Mouse (Mus musculus): ENCODE measurements around the gene Pcsk2. TPM values are rescaled to one million over a fixed set of nuclear protein-coding genes. Genes with fewer than 3 reads are reported as not detected.

The Pcsk2 gene
- polyA plus RNA-seq, 1 experiment = 0.29 TPM

DNA sequence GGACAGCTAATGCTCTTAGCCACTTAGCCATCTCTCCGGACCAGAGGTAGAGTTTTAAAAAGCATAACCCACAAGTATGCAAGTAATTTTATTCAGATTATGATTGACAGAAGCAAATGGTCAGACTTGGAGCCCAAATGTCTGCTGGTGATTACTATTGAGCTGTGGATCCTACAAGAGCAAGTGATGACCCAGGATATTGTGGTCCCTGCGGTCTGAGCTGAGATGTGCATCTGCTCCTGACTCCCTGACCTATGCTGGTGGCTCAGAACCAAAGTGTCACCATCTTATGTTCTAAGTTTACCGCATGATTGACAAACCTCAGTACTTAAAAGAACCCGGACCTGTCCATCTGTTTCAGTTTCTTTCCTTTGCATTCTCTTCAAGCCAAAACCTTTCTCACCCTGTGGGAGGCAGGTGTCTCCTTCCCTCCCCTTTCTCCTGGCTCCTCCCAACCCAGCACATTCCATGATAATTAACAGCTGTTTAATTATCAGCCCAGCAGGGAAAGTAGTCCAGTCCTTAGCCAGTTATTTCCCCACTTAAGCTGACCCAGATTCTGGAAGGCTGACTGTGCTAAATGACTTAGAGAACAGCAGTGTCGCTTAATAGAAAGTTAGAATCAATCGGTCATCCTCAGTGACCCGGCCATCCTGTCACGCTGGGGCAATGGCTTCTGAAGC lies 136.1 kb downstream of the Pcsk2 start:
- TF ChIP-seq CTCF (IDR thresholded peaks at IDR 0.05; ENCODE audit: extremely low read depth, insufficient read length, insufficient replicate concordance, low read depth, low read length) (no peak), POLR2A (IDR thresholded peaks at IDR 0.05; ENCODE audit: low read depth, low read length) (no peak)
- Histone ChIP-seq H3K4me3 (ENCODE audit: low read depth, low read length) (no peak overlapping the region), H3K36me3 (ENCODE audit: control insufficient read depth, insufficient read depth, low read length) (no peaks in the 10 kb centered on the region), H3K4me1 (ENCODE audit: control insufficient read depth, insufficient read depth, insufficient read length, low read length) (no peaks in the 10 kb centered on the region), H3K27ac (ENCODE audit: insufficient read depth, low read depth, low read length) (no peak overlapping the region), H3K27me3 (ENCODE audit: control insufficient read depth, insufficient read depth, low read length) (no peaks in the 10 kb centered on the region)
- WGBS = 72% methylated on average over 8 of the region's 8 CpGs

- H3K4me3 ChIP-seq (ENCODE audit: low read depth, low read length) = no peak overlapping the region
- no peak overlapping the region for H3K27ac ChIP-seq (ENCODE audit: insufficient read depth, low read depth, low read length)
- TF ChIP-seq POLR2A (IDR thresholded peaks at IDR 0.05; ENCODE audit: low read depth, low read length) (no peak), CTCF (IDR thresholded peaks at IDR 0.05; ENCODE audit: extremely low read depth, insufficient read length, insufficient replicate concordance, low read depth, low read length) (no peak)
- 80% methylated on average over 2 of the region's 2 CpGs for WGBS
- H3K27me3 ChIP-seq (ENCODE audit: control insufficient read depth, insufficient read depth, low read length) = no peaks in the 10 kb centered on the region
- H3K4me1 ChIP-seq (ENCODE audit: control insufficient read depth, insufficient read depth, insufficient read length, low read length) = no peaks in the 10 kb centered on the region
- H3K36me3 ChIP-seq (ENCODE audit: control insufficient read depth, insufficient read depth, low read length) = no peaks in the 10 kb centered on the region
Observed at GRCm38 (mm10) chr2:143683513-143683912, 137.6 kb downstream of the Pcsk2 start.

- TF ChIP-seq CTCF (IDR thresholded peaks at IDR 0.05; ENCODE audit: extremely low read depth, insufficient read length, insufficient replicate concordance, low read depth, low read length) (no peak), POLR2A (IDR thresholded peaks at IDR 0.05; ENCODE audit: low read depth, low read length) (no peak)
- Histone ChIP-seq H3K27ac (ENCODE audit: insufficient read depth, low read depth, low read length) (no peak overlapping the region), H3K27me3 (ENCODE audit: control insufficient read depth, insufficient read depth, low read length) (no peaks in the 10 kb centered on the region), H3K4me1 (ENCODE audit: control insufficient read depth, insufficient read depth, insufficient read length, low read length) (no peaks in the 10 kb centered on the region), H3K4me3 (ENCODE audit: low read depth, low read length) (no peak overlapping the region), H3K36me3 (ENCODE audit: control insufficient read depth, insufficient read depth, low read length) (no peaks in the 10 kb centered on the region)
- WGBS = 63% methylated on average over 3 of the region's 3 CpGs
Observed at GRCm38 (mm10) chr2:143691244-143691643, 145.3 kb downstream of the Pcsk2 start.

DNA sequence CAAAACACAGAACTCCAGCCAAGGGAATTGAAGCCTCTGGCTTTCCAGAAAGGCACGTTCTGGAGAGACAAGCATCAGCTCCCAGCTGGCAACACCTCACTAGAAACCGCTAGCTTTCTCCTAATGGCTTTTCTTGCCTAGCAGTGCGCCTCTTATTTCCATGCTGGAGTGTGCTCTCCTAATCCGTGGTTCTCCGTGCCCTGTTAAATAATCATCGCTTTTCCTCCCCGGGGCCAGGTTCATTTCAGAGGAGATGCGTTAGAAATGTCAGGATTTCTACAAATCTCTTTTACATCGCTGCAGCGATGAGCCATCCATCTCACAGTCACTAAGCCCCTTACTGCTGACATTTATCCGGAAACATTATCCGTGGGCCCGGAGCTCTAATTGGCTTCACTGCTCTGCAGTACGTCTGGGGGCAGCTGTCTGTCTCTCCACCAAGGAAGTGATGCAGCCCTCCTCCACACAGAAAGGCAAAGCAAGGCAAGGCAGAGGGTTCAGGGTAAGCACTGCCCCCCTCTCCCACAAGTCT lies 150.1 kb downstream of the Pcsk2 start:
- H3K27me3 ChIP-seq (ENCODE audit: control insufficient read depth, insufficient read depth, low read length) = no peaks in the 10 kb centered on the region
- 83% methylated on average over 14 of the region's 14 CpGs for WGBS
- no peaks in the 10 kb centered on the region for H3K36me3 ChIP-seq (ENCODE audit: control insufficient read depth, insufficient read depth, low read length)
- H3K4me1 ChIP-seq (ENCODE audit: control insufficient read depth, insufficient read depth, insufficient read length, low read length) = no peaks in the 10 kb centered on the region
- no peak for TF ChIP-seq CTCF (IDR thresholded peaks at IDR 0.05; ENCODE audit: extremely low read depth, insufficient read length, insufficient replicate concordance, low read depth, low read length)
- TF ChIP-seq POLR2A (IDR thresholded peaks at IDR 0.05; ENCODE audit: low read depth, low read length) = no peak
- H3K27ac ChIP-seq (ENCODE audit: insufficient read depth, low read depth, low read length) = no peak overlapping the region
- no peak overlapping the region for H3K4me3 ChIP-seq (ENCODE audit: low read depth, low read length)

GRCm38 (mm10) chr2:143696704-143697103 lies 150.7 kb downstream of the Pcsk2 start:
- Histone ChIP-seq H3K27ac (ENCODE audit: insufficient read depth, low read depth, low read length) (no peak overlapping the region), H3K27me3 (ENCODE audit: control insufficient read depth, insufficient read depth, low read length) (no peaks in the 10 kb centered on the region), H3K4me3 (ENCODE audit: low read depth, low read length) (no peak overlapping the region), H3K4me1 (ENCODE audit: control insufficient read depth, insufficient read depth, insufficient read length, low read length) (no peaks in the 10 kb centered on the region), H3K36me3 (ENCODE audit: control insufficient read depth, insufficient read depth, low read length) (no peaks in the 10 kb centered on the region)
- TF ChIP-seq CTCF (IDR thresholded peaks at IDR 0.05; ENCODE audit: extremely low read depth, insufficient read length, insufficient replicate concordance, low read depth, low read length) (no peak), POLR2A (IDR thresholded peaks at IDR 0.05; ENCODE audit: low read depth, low read length) (no peak)
- 81% methylated on average over 7 of the region's 7 CpGs for WGBS

DNA sequence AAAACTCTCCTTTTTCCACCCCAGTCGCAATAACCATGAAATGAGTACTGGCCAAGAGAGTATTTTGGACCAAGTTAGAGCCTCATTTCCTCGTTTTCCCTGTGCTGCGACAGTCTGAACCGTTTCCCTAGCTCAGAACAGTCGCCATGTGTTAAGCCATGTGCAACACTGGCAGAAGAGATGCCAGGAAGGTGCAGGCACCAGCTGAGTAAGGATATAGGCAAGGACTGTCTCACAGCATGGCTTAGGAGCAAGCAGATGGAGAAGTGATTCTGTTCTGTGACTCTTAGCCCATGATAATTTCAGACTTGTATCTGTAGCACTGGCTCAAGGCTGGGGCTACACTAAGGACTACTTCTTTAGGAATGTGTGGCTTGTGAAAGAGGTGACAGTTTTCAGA lies 155.2 kb downstream of the Pcsk2 start:
- Histone ChIP-seq H3K27ac (ENCODE audit: insufficient read depth, low read depth, low read length) (no peak overlapping the region), H3K4me3 (ENCODE audit: low read depth, low read length) (no peak overlapping the region), H3K4me1 (ENCODE audit: control insufficient read depth, insufficient read depth, insufficient read length, low read length) (no peaks in the 10 kb centered on the region), H3K36me3 (ENCODE audit: control insufficient read depth, insufficient read depth, low read length) (no peaks in the 10 kb centered on the region), H3K27me3 (ENCODE audit: control insufficient read depth, insufficient read depth, low read length) (no peaks in the 10 kb centered on the region)
- 74% methylated on average over 5 of the region's 5 CpGs for WGBS
- no peak for TF ChIP-seq CTCF (IDR thresholded peaks at IDR 0.05; ENCODE audit: extremely low read depth, insufficient read length, insufficient replicate concordance, low read depth, low read length)
- TF ChIP-seq POLR2A (IDR thresholded peaks at IDR 0.05; ENCODE audit: low read depth, low read length) = no peak

GRCm38 (mm10) chr2:143702931-143703344 lies 157.0 kb downstream of the Pcsk2 start:
- no peaks in the 10 kb centered on the region for H3K36me3 ChIP-seq (ENCODE audit: control insufficient read depth, insufficient read depth, low read length)
- H3K27ac ChIP-seq (ENCODE audit: insufficient read depth, low read depth, low read length) = no peak overlapping the region
- H3K4me1 ChIP-seq (ENCODE audit: control insufficient read depth, insufficient read depth, insufficient read length, low read length) = no peaks in the 10 kb centered on the region
- H3K27me3 ChIP-seq (ENCODE audit: control insufficient read depth, insufficient read depth, low read length) = no peaks in the 10 kb centered on the region
- no peak overlapping the region for H3K4me3 ChIP-seq (ENCODE audit: low read depth, low read length)
- no peak for TF ChIP-seq POLR2A (IDR thresholded peaks at IDR 0.05; ENCODE audit: low read depth, low read length)
- TF ChIP-seq CTCF (IDR thresholded peaks at IDR 0.05; ENCODE audit: extremely low read depth, insufficient read length, insufficient replicate concordance, low read depth, low read length) = no peak
- whole genome bisulfite sequencing = 77% methylated on average over 3 of the region's 3 CpGs

All from small intestine, adult 2 months (tissue).